Mouse (Mus musculus) heart, embryonic 11.5 days (tissue): ENCODE data around the gene Atg10. TPM values are rescaled to one million over a fixed set of nuclear protein-coding genes. Genes with fewer than 3 reads are reported as not detected.
"Not testable (repeated sequence)": the region's sequence is repeated elsewhere in the genome, so short reads cannot be mapped to it uniquely, and the experiment has no call there.

Source experiments
- ATAC-seq: fragments of 200-750 bp; cut with Nextera tagmentation; replicated peaks from 2 replicates; pipeline ENCODE4 v1.8.0; 2017; ENCODE audit warnings: moderate library complexity; ENCODE audit not compliant: insufficient number of reproducible peaks, low FRiP score, low TSS enrichment
- H3K27ac ChIP-seq: fragments of 300-500 bp; sonication (generic); 2 replicates; pipeline ENCODE4 v1.5.1; 2014; ENCODE audit warnings: mild to moderate bottlenecking, low read depth, low read length
- H3K27me3 ChIP-seq: fragments of 300-500 bp; sonication (generic); 2 replicates; pipeline ENCODE4 v1.6.1; 2014; ENCODE audit warnings: mild to moderate bottlenecking, low read length, mixed read lengths; ENCODE audit not compliant: control insufficient read depth, insufficient read depth
- H3K36me3 ChIP-seq: fragments of 300-500 bp; sonication (generic); 2 replicates; pipeline ENCODE4 v1.6.1; 2014; ENCODE audit warnings: mild to moderate bottlenecking, low read length, moderate library complexity, mixed read lengths; ENCODE audit not compliant: control insufficient read depth, insufficient read depth
- H3K4me1 ChIP-seq: fragments of 300-500 bp; sonication (generic); 2 replicates; pipeline ENCODE4 v1.6.1; 2014; ENCODE audit warnings: low read length; ENCODE audit not compliant: control insufficient read depth, insufficient read depth
- H3K4me2 ChIP-seq: fragments of 300-500 bp; sonication (generic); 2 replicates; pipeline ENCODE4 v1.6.1; 2014; ENCODE audit warnings: mild to moderate bottlenecking, moderate library complexity
- H3K4me3 ChIP-seq: fragments of 300-500 bp; sonication (generic); 2 replicates; pipeline ENCODE4 v1.5.1; 2014; ENCODE audit warnings: low read depth, low read length
- H3K9ac ChIP-seq: fragments of 300-500 bp; sonication (generic); 2 replicates; pipeline ENCODE4 v1.6.1; 2014; ENCODE audit warnings: mild to moderate bottlenecking, low read depth, low read length, moderate library complexity
- H3K9me3 ChIP-seq: fragments of 300-500 bp; sonication (generic); replicated peaks from 2 replicates; pipeline ENCODE4 v1.6.1; 2016; ENCODE audit warnings: low read length; ENCODE audit not compliant: control insufficient read depth
- WGBS: fragments of 180-500 bp; shearing (Covaris S2); extraction: QIAGEN DNeasy Blood & Tissue Kit; methylation state at CpG from one replicate; pipeline ENCODE4 v1.1.7; 2014; ENCODE audit not compliant: insufficient replicate concordance; 5-methylcytosine and 5-hydroxymethylcytosine counted together
- polyA plus RNA-seq: library from polyadenylated mRNA; unstranded; fragments of >200 nt; fragmentation: Nextera tagmentation; extraction: Ambion mirVana; gene quantifications from 2 replicates; pipeline ENCODE4 v1.2.1, GENCODE M21; 2014

Atg10 gene
- polyA plus RNA-seq, 1 experiment from 2014 or later = 23.0 TPM

GRCm38 (mm10) chr13:90939600-90939999 lies 284.2 kb downstream of the Atg10 start:
- no peak overlapping the region for H3K27ac ChIP-seq
- no peak for ATAC-seq
- no peaks in the 10 kb centered on the region for H3K9me3 ChIP-seq
- no peak overlapping the region for H3K4me3 ChIP-seq
- H3K36me3 ChIP-seq = no peaks in the 10 kb centered on the region
- H3K4me1 ChIP-seq = no peaks in the 10 kb centered on the region
- H3K27me3 ChIP-seq = no peaks in the 10 kb centered on the region
- H3K9ac ChIP-seq = no peak overlapping the region
- 79% methylated on average over 5 of the region's 5 CpGs for WGBS
- no peak overlapping the region for H3K4me2 ChIP-seq

- H3K27me3 ChIP-seq = no peaks in the 10 kb centered on the region
- 54% methylated on average over 6 of the region's 6 CpGs for WGBS
- H3K27ac ChIP-seq = no peak overlapping the region
- no peaks in the 10 kb centered on the region for H3K36me3 ChIP-seq
- no peak overlapping the region for H3K4me3 ChIP-seq
- ATAC-seq = peak; percentile 91
- H3K4me2 ChIP-seq = no peak overlapping the region
- H3K9me3 ChIP-seq = no peaks in the 10 kb centered on the region
- H3K9ac ChIP-seq = no peak overlapping the region
- no peaks in the 10 kb centered on the region for H3K4me1 ChIP-seq
These were observed 284.6 kb downstream of the Atg10 start for GRCm38 (mm10) chr13:90939192-90939591.

GRCm38 (mm10) chr13:90935852-90936251 lies 287.9 kb downstream of the Atg10 start:
- no peaks in the 10 kb centered on the region for H3K9me3 ChIP-seq
- H3K27ac ChIP-seq = no peak overlapping the region
- no peaks in the 10 kb centered on the region for H3K4me1 ChIP-seq
- H3K4me2 ChIP-seq = no peak overlapping the region
- H3K27me3 ChIP-seq = no peaks in the 10 kb centered on the region
- H3K36me3 ChIP-seq = no peaks in the 10 kb centered on the region
- H3K9ac ChIP-seq = no peak overlapping the region
- 79% methylated on average over 7 of the region's 7 CpGs for WGBS
- no peak for ATAC-seq
- H3K4me3 ChIP-seq = no peak overlapping the region

GRCm38 (mm10) chr13:90933256-90933655 lies 290.5 kb downstream of the Atg10 start:
- Histone ChIP-seq H3K27ac (no peak overlapping the region), H3K4me3 (no peak overlapping the region), H3K4me2 (no peak overlapping the region), H3K9ac (no peak overlapping the region), H3K36me3 (no peaks in the 10 kb centered on the region), H3K4me1 (no peaks in the 10 kb centered on the region), H3K9me3 (no peaks in the 10 kb centered on the region), H3K27me3 (no peaks in the 10 kb centered on the region)
- 73% methylated on average over 3 of the region's 3 CpGs for WGBS
- ATAC-seq = no peak

GRCm38 (mm10) chr13:90929847-90930246 lies 293.9 kb downstream of the Atg10 start:
- Histone ChIP-seq H3K4me1 (no peaks in the 10 kb centered on the region), H3K4me3 (no peak overlapping the region), H3K27me3 (no peaks in the 10 kb centered on the region), H3K4me2 (no peak overlapping the region), H3K9ac (no peak overlapping the region), H3K9me3 (no peaks in the 10 kb centered on the region), H3K36me3 (peaks cover 11% of the 10 kb centered on the region), H3K27ac (no peak overlapping the region)
- no peak for ATAC-seq
- 21% methylated on average over 5 of the region's 5 CpGs for WGBS

GRCm38 (mm10) chr13:90928266-90928665 lies 295.5 kb downstream of the Atg10 start:
- not testable (repeated sequence) for H3K9me3 ChIP-seq, ATAC-seq
- 85% methylated on average over 10 of the region's 10 CpGs for WGBS

GRCm38 (mm10) chr13:90926938-90927633 lies 296.7 kb downstream of the Atg10 start:
- H3K27ac ChIP-seq = no peak overlapping the region
- no peak overlapping the region for H3K4me3 ChIP-seq
- no peaks in the 10 kb centered on the region for H3K9me3 ChIP-seq
- 75% methylated on average over 5 of the region's 5 CpGs for WGBS
- peaks cover 3% of the 10 kb centered on the region; the same call in 1 of the 2 replicates for H3K4me1 ChIP-seq
- H3K27me3 ChIP-seq = no peaks in the 10 kb centered on the region
- ATAC-seq = no peak
- H3K36me3 ChIP-seq = peaks cover 12% of the 10 kb centered on the region
- no peak overlapping the region for H3K4me2 ChIP-seq
- H3K9ac ChIP-seq = no peak overlapping the region

More at GRCm38 (mm10) chr13:90928266-90928665, 295.5 kb downstream of the Atg10 start:
- H3K4me3 ChIP-seq, H3K4me1 ChIP-seq, H3K27me3 ChIP-seq, H3K4me2 ChIP-seq, H3K9ac ChIP-seq, H3K27ac ChIP-seq: not testable (repeated sequence)
- H3K36me3 ChIP-seq = peaks cover 12% of the 10 kb centered on the region

GRCm38 (mm10) chr13:90926125-90926765 lies 297.5 kb downstream of the Atg10 start:
- peaks cover 3% of the 10 kb centered on the region; the same call in 1 of the 2 replicates for H3K4me1 ChIP-seq
- H3K27me3 ChIP-seq = no peaks in the 10 kb centered on the region
- no peak overlapping the region for H3K9ac ChIP-seq
- ATAC-seq = no peak
- H3K4me2 ChIP-seq = no peak overlapping the region
- no peak overlapping the region for H3K27ac ChIP-seq
- H3K36me3 ChIP-seq = peaks cover 12% of the 10 kb centered on the region
- H3K9me3 ChIP-seq = no peaks in the 10 kb centered on the region
- 79% methylated on average over 7 of the region's 7 CpGs for WGBS
- H3K4me3 ChIP-seq = no peak overlapping the region
